Mouse (Mus musculus) Muller cell, postnatal 12 days (primary cell): ENCODE results near the gene Dnajc4.
"Not testable (repeated sequence)": the region's sequence is repeated elsewhere in the genome, so short reads cannot be mapped to it uniquely, and the experiment has no call there.

Source experiments
- DNase-seq: peaks from one replicate; pipeline ENCODE4 v3.0.0-alpha.2; 2015; ENCODE audit errors: inconsistent ontology term

The Dnajc4 gene

GRCm38 (mm10) chr19:6995255-6995991, 3.1 kb upstream of the Dnajc4 start:
- no peak for DNase-seq

- no peak for DNase-seq
Observed at GRCm38 (mm10) chr19:6994489-6994888, 2.1 kb upstream of the Dnajc4 start.

DNA sequence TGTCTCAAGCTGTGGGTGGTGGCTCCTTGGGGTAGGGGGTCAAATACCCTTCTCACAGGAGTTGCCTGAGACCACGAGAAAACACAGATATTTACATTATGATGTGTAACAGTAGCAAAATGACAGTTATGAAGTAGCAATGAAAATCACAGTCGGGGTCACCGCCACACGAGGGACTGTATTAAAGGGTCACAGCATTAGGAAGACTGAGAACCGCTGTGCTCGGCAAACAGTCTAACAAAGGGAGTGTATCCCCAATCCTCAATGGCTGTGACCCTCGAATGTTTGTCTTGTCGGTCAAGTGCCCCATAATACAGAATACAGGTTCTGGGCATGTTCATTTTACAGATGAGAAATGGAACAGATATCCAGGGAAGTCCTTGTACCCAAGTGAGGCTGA, 1.6 kb upstream of the Dnajc4 start:
- no peak for DNase-seq

DNA sequence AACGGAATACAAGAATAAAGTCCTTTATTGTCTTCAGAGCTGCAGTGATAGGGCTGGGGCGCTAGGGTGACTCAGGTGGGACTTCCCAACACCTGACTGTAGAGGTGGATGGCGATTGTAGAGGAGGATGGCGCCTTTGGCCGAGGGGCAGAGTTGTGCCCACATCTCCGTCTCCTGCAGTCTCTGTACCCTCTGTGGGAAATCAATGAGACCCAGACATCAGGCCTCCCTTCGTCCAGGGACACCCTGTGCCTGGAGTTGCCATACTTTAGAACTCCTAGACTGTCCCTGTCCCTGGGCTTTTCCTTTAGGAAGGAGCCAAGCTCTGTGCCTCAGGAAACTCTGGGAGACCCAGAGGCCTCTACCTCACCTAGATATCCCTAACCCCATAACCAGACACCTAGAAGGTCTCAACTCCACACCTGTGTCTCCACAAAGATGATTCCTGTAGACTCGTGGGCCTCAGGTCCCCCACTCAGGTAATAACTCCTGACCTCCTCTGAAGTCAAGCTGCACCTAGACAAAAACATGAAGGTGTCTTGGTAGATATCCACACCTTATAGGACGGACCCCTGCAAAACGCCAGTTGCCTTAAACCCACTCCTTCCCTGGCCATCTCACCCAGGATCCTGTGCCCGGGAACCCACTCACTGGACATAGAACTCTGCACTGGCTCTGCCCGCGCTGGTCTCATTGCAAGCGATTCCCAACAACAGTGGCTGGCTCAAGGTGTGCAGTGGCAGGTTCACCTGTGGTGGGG, 819 bp upstream of the Dnajc4 start:
- no peak for DNase-seq

DNA sequence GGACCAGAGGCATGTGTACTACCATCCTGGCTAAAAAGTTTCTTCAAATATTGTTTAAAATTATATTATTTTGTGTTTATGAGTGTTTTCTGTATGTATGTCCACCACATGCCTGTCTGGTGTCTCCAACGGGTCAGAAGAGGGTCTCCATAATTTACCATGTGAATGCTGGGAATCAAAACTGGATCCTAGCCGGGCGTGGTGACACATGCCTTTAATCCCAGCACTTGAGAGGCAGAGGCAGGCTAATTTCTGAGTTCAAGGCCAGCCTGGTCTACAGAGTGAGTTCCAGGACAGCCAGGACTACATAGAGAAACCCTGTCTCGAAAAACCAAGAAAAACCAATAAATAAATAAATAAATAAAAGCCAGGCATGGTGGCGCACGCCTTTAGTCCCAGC, 1.2 kb downstream of the Dnajc4 start:
- not testable (repeated sequence) for DNase-seq

GRCm38 (mm10) chr19:6990712-6991111, 1.7 kb downstream of the Dnajc4 start:
- DNase-seq = no peak

- no peak for DNase-seq
Observed at GRCm38 (mm10) chr19:6989251-6989650, 3.1 kb downstream of the Dnajc4 start.

- no peak for DNase-seq
Observed at GRCm38 (mm10) chr19:6987904-6988285, 4.5 kb downstream of the Dnajc4 start.

- peak; percentile 74 for DNase-seq
Observed at GRCm38 (mm10) chr19:6987061-6987903, 5.1 kb downstream of the Dnajc4 start, which contains the start of gene Vegfb. Gene Vegfb, minus strand, starts transcription at chr19:6987651.

DNA sequence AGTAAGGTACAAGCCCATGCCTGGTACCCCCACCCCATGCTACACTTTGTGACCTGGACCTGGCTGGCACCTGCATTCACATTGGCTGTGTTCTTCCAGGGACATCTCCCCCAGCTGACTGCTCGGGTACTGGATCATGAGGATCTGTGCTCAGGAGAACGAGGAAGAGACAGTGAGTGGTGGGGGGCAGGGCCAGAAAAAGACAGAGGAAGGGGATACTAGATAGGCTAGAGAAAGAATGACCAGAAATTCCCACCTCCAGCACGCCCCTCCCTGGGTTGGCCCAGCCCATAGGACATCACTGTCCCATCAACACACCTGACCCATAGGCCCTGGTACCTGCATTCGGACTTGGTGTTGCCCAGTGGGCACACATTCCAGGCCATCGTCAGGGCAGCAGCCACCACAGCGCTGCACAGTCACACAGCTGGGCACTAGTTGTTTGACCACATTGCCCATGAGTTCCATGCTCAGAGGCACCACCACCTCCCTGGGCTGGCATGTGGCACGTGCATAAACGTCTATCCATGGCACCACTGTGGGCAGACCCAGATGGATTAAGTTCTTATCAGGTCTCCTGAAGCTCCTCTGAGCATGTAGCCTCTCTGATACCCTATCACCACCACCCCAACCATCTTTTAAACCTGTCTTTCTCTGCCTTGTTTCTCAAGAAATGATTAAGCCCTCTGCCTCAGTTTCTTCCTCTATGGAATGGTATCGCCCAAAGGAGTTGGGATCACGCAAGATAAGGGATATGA, 6.2 kb downstream of the Dnajc4 start:
- DNase-seq = no peak

GRCm38 (mm10) chr19:6985300-6985699, 7.1 kb downstream of the Dnajc4 start:
- DNase-seq = no peak

- peak; percentile 77 for DNase-seq
Observed at GRCm38 (mm10) chr19:6983621-6984020, 8.8 kb downstream of the Dnajc4 start.

DNA sequence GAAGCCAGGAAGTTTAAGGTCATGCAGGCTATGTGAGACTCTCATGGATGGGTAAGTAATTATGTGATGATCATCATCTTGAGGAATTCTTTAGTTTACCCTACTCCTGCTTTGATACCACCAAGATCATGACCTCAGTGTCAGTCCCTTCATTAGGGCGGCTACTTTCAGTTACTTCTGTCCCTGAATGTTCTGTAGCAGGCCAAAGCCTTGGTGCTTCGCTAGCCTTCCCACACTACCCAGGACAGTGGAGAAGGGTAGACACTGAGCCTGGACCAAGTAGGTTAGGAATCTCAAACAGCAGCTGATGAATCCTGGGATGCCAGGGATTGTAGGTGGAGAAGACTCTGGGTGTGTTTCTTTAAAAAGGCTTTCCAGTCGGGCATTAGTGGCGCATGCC, 10.9 kb downstream of the Dnajc4 start:
- DNase-seq = no peak

DNA sequence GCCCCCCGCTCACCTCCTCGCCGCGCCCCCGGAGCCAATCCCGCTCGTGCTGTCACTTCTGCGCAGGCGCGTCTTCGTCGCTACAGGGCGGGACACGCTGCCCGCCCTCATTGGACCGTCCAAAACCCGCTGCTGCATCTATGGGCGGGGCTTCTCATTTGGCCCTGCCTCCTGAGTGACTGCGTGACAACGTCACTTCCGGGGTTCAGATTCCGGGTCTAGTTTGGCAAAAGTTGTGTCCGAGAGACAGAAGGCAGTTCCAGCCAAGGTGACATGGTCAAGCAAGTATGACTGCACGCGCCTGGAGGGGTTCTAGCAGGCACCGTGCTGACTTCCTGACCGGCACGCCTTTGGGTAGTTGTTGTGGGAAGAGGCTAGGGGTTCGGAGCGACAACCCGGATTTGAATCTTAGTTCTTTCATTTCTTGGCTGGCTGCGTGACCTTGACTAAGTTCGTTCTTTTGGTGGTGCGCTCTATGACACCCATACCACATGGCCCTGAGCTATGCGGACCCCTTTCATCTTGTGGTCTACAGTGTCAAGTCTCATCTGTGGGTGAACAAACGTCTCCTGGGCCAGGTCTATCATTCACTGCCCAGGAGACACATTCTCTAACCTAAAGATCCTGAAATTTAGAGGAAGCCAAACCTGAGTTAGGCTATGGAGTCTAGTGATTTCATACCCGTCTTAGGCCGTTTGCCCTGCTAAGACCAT, 11.8 kb downstream of the Dnajc4 start, which contains the start of gene Fkbp2:
Gene Fkbp2 (minus strand): TSS at position 121 of the 713 bp plus-strand sequence.
- peak; percentile 98 for DNase-seq

DNA sequence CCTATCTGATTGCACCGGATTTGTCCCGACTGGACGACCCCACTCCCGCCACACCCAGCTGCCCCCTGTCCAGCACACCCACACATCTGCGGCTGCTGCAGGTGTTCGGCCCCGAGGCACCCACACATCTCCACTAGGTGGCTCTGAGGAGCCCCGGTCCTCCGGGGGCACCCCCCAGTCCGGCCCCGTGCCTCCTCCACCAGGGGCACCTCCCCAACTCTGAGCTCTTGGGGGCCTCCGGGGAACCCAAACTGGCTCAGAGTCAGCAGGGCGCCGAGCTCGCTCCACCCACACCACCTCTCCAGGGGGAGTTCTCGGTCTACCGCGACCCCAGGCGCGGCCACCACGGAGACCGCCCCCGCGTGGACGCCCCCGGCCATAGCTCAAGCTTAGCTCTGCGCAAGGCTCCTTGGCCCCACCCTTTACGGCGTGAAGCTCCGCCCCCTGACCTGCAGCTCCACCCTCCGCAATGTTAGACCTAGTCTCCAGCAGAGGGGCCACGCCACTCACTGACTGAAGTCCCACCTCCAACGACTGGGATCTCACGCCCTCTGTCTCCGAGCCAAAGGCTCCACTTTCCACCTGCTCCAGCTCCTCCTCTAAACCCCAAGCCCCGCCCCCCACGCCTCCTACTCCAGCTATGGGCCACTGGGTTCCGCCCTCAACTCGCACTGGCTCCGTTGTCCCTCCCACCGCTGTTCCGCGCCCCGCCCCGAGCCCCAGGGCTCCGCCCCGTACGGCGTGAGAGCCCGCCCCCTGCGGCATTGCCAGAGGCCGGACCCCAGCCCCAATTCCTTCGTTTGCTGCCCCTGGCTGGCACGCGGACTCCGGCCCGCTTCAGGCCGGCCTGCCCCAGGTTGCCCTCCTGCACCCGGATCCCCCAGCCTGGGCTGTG, 12.6 kb downstream of the Dnajc4 start:
- DNase-seq = peak; percentile 100

- peak; percentile 59 for DNase-seq
Observed at GRCm38 (mm10) chr19:6979001-6979479, 13.3 kb downstream of the Dnajc4 start.

- DNase-seq = no peak
Observed at GRCm38 (mm10) chr19:6978639-6978974, 13.8 kb downstream of the Dnajc4 start.

DNA sequence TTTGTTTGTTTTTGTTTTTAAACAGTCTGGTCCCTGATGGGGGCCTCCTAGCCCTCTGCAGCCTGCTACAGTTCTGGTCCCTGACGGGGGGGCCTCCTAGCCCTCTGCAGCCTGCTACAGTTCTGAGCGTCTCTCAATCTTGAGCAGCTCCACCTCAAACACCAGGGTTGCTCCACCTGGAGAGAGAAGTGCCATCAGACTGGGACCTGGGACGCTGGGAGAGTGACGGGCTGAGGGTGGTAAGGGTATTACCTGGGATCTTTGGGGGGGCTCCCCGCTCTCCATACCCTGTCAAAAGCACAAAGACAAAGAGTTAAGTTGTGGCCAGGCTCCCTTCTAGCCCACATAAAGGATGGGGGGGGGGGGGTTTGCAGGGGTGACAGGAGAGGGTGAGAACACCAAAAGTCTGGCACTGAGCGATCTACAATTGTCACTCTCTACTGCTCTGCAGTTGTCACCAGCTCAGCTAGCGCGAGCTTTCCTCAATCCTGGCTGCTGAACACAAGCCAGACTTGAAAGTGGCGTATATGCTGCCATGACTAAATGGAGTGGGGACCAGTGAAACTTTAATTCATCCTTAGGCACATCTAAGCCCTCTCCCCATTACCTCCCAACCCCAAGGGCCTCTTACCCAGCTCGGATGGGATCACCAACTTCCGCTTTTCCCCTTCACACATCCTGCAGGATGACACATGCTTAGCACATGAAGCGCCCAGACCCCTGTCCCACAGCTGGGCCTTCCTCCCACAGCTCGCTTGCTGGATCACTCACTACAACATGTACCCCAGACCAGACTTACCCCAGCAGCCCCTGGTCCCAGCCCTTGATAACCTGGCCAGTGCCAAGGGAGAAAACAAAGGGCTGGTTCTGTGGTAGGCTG, 14.4 kb downstream of the Dnajc4 start:
- no peak for DNase-seq
